Mouse (Mus musculus): ENCODE results near the gene Dcps.

GRCm38 (mm10) chr9:35128564-35128963, 47.3 kb downstream of the Dcps start:
- TF ChIP-seq CTCF (IDR thresholded peaks at IDR 0.05; ENCODE audit: low read depth, low read length), result no peak
- no peak for TF ChIP-seq POLR2A (IDR thresholded peaks at IDR 0.05; ENCODE audit: extremely low read depth, insufficient read depth, low read length)

Data from liver, adult 2 months (tissue).